Mouse (Mus musculus): Measurements from ENCODE around the gene Sppl2c. TPM values are rescaled to one million over a fixed set of nuclear protein-coding genes. Genes with fewer than 3 reads are reported as not detected.

Sppl2c gene
- polyA plus RNA-seq, 1 experiment from 2014 or later = not detected

- Histone ChIP-seq H3K9ac (no peak overlapping the region), H3K4me3 (no peak overlapping the region), H3K9me3 (replicated peaks) (no peaks in the 10 kb centered on the region), H3K4me2 (no peak overlapping the region), H3K27me3 (peaks cover 63% of the 10 kb centered on the region), H3K4me1 (replicated peaks) (0 out of 2 replicates have a peak, but pooled peaks cover 4% of the 10 kb centered on the region), H3K36me3 (no peaks in the 10 kb centered on the region), H3K27ac (no peak overlapping the region)
- 55% methylated on average over 4 of the region's 4 CpGs for WGBS
- ATAC-seq (replicated peaks; ENCODE audit: insufficient number of reproducible peaks, insufficient read depth, low FRiP score, low read depth) = no peak
Measured at GRCm38 (mm10) chr11:104159769-104160272, 26.3 kb upstream of the Sppl2c start.

GRCm38 (mm10) chr11:104161153-104161552 lies 25.0 kb upstream of the Sppl2c start:
- Histone ChIP-seq H3K4me3 (no peak overlapping the region), H3K9ac (no peak overlapping the region), H3K27ac (no peak overlapping the region), H3K9me3 (replicated peaks) (no peaks in the 10 kb centered on the region), H3K4me1 (replicated peaks) (0 out of 2 replicates have a peak, but pooled peaks cover 4% of the 10 kb centered on the region), H3K36me3 (no peaks in the 10 kb centered on the region), H3K27me3 (peaks cover 62% of the 10 kb centered on the region), H3K4me2 (no peak overlapping the region)
- WGBS = 74% methylated on average over 5 of the region's 5 CpGs
- no peak for ATAC-seq (replicated peaks; ENCODE audit: insufficient number of reproducible peaks, insufficient read depth, low FRiP score, low read depth)

DNA sequence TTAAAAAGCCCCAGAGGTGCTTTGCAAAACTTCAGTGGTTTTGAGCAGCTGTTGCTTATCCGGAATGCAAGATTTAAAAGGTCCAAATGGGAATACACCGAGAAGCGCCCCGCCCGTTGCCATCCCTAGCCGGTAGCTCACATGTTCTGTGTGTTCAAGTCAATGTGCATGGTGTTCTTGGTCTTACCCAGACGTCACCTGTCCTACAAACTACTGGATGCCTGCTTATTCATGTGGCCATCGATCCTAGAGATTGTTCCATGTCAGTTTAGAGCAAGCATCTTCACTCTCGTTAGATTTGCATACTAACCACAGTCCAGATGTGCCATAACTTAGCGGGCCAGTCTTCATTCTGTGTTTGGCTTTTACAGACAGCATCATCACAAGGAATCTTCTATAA lies 21.9 kb upstream of the Sppl2c start:
- no peaks in the 10 kb centered on the region for H3K36me3 ChIP-seq
- WGBS = 83% methylated on average over 10 of the region's 10 CpGs
- H3K4me2 ChIP-seq = no peak overlapping the region
- no peak overlapping the region for H3K4me3 ChIP-seq
- no peak overlapping the region for H3K27ac ChIP-seq
- H3K9ac ChIP-seq = no peak overlapping the region
- peaks cover 38% of the 10 kb centered on the region for H3K27me3 ChIP-seq
- ATAC-seq (replicated peaks; ENCODE audit: insufficient number of reproducible peaks, insufficient read depth, low FRiP score, low read depth) = no peak
- H3K4me1 ChIP-seq (replicated peaks) = no peaks in the 10 kb centered on the region
- no peaks in the 10 kb centered on the region for H3K9me3 ChIP-seq (replicated peaks)

DNA sequence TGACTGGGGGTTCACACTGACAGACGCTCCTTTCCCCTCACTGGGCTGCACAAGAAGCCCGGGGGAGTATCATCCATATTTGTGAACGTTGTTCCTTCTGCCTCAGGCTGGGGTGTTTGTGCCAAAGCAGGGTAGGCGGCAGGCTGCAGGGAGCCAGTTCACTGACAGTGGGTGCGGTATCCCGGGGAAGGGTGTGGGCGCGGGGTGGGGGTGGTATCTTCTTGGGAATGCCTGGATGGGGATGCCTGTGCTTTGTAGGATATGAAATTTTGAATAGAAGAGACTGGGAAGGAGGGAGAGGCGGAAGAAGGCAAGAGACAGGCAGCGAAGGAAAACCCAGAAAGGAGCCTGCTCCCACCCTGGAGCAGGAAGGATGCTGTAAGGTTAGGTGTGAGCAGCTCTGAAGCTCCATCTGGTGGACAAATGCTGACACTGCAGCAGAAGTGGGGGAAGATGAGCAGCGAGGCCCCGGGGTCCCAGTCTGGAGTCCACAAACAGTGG lies 14.8 kb upstream of the Sppl2c start:
- no peaks in the 10 kb centered on the region for H3K36me3 ChIP-seq
- H3K4me2 ChIP-seq = no peak overlapping the region
- H3K4me3 ChIP-seq = no peak overlapping the region
- ATAC-seq (replicated peaks; ENCODE audit: insufficient number of reproducible peaks, insufficient read depth, low FRiP score, low read depth) = no peak
- no peak overlapping the region for H3K27ac ChIP-seq
- peaks cover 44% of the 10 kb centered on the region for H3K27me3 ChIP-seq
- H3K4me1 ChIP-seq (replicated peaks) = no peaks in the 10 kb centered on the region
- 35% methylated on average over 12 of the region's 12 CpGs for WGBS
- H3K9ac ChIP-seq = no peak overlapping the region
- no peaks in the 10 kb centered on the region for H3K9me3 ChIP-seq (replicated peaks)

DNA sequence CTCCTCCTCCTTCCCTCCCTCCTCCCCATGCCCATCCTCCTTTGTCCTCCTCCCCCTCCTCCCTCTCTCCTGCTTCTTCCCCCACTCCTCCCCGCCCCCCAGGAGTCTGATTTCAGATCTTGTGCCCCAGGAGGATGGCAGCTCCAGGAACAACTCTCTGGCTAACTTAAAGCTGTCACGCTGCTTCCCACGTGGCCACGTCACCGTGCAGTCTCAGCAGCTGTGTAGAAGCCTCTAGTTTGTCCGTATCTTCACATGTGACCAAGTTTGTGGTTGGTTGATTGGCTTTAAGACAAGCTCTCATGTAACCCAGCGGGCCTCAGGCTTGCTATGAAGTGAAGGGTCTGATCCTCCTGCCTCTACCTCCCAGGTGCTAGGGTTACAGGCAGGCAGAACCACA lies 7.2 kb upstream of the Sppl2c start:
- WGBS = 32% methylated on average over 7 of the region's 7 CpGs
- H3K27me3 ChIP-seq = peaks cover 17% of the 10 kb centered on the region
- H3K9ac ChIP-seq = no peak overlapping the region
- no peak for ATAC-seq (replicated peaks; ENCODE audit: insufficient number of reproducible peaks, insufficient read depth, low FRiP score, low read depth)
- H3K4me3 ChIP-seq = no peak overlapping the region
- no peaks in the 10 kb centered on the region for H3K4me1 ChIP-seq (replicated peaks)
- no peak overlapping the region for H3K4me2 ChIP-seq
- H3K27ac ChIP-seq = no peak overlapping the region
- no peaks in the 10 kb centered on the region for H3K9me3 ChIP-seq (replicated peaks)
- no peaks in the 10 kb centered on the region for H3K36me3 ChIP-seq

GRCm38 (mm10) chr11:104179804-104180203 lies 6.3 kb upstream of the Sppl2c start:
- H3K36me3 ChIP-seq = no peaks in the 10 kb centered on the region
- no peak overlapping the region for H3K27ac ChIP-seq
- H3K4me2 ChIP-seq = no peak overlapping the region
- no peaks in the 10 kb centered on the region for H3K9me3 ChIP-seq (replicated peaks)
- WGBS = 66% methylated on average over 5 of the region's 5 CpGs
- H3K4me3 ChIP-seq = no peak overlapping the region
- no peak for ATAC-seq (replicated peaks; ENCODE audit: insufficient number of reproducible peaks, insufficient read depth, low FRiP score, low read depth)
- no peaks in the 10 kb centered on the region for H3K4me1 ChIP-seq (replicated peaks)
- H3K9ac ChIP-seq = no peak overlapping the region
- H3K27me3 ChIP-seq = peaks cover 17% of the 10 kb centered on the region

- Histone ChIP-seq H3K27ac (no peak overlapping the region), H3K4me1 (replicated peaks) (no peaks in the 10 kb centered on the region), H3K9ac (no peak overlapping the region), H3K27me3 (peaks cover 12% of the 10 kb centered on the region), H3K4me3 (no peak overlapping the region), H3K4me2 (no peak overlapping the region), H3K36me3 (no peaks in the 10 kb centered on the region), H3K9me3 (replicated peaks) (no peaks in the 10 kb centered on the region)
- ATAC-seq (replicated peaks; ENCODE audit: insufficient number of reproducible peaks, insufficient read depth, low FRiP score, low read depth) = no peak
- 72% methylated on average over 3 of the region's 3 CpGs for WGBS
Measured at GRCm38 (mm10) chr11:104182141-104182540, 4.0 kb upstream of the Sppl2c start.

- ATAC-seq (replicated peaks; ENCODE audit: insufficient number of reproducible peaks, insufficient read depth, low FRiP score, low read depth) = no peak
- H3K4me1 ChIP-seq (replicated peaks) = no peaks in the 10 kb centered on the region
- H3K4me3 ChIP-seq = no peak overlapping the region
- H3K27ac ChIP-seq = no peak overlapping the region
- no peaks in the 10 kb centered on the region for H3K36me3 ChIP-seq
- H3K4me2 ChIP-seq = no peak overlapping the region
- 0 out of 2 replicates have a peak, but pooled peaks cover 6% of the 10 kb centered on the region for H3K27me3 ChIP-seq
- no peak overlapping the region for H3K9ac ChIP-seq
- WGBS = 83% methylated on average over 9 of the region's 9 CpGs
- no peaks in the 10 kb centered on the region for H3K9me3 ChIP-seq (replicated peaks)
Measured at GRCm38 (mm10) chr11:104186837-104187150, 667 bp downstream of the Sppl2c start.

DNA sequence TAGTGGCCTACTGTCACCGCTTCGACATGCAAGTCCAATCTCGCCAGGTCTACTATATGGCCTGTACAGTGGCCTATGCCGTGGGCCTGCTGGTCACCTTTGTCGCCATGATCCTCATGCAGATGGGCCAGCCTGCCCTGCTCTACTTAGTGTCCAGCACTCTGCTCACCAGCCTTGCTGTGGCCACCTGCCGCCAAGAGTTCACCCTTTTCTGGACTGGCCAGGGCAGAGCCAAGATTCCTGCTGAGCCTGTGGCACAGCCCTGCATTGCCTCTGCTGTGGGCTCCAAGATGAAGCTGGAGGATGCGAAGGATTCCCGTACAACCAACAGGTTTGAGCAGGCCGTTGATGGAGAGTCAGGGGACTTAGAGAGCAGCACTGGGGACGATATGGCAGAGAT lies 1.6 kb downstream of the Sppl2c start:
- Histone ChIP-seq H3K36me3 (no peaks in the 10 kb centered on the region), H3K27me3 (0 out of 2 replicates have a peak, but pooled peaks cover 6% of the 10 kb centered on the region), H3K9ac (no peak overlapping the region), H3K27ac (no peak overlapping the region), H3K9me3 (replicated peaks) (no peaks in the 10 kb centered on the region), H3K4me2 (no peak overlapping the region), H3K4me1 (replicated peaks) (no peaks in the 10 kb centered on the region), H3K4me3 (no peak overlapping the region)
- WGBS = 87% methylated on average over 10 of the region's 10 CpGs
- no peak for ATAC-seq (replicated peaks; ENCODE audit: insufficient number of reproducible peaks, insufficient read depth, low FRiP score, low read depth)

DNA sequence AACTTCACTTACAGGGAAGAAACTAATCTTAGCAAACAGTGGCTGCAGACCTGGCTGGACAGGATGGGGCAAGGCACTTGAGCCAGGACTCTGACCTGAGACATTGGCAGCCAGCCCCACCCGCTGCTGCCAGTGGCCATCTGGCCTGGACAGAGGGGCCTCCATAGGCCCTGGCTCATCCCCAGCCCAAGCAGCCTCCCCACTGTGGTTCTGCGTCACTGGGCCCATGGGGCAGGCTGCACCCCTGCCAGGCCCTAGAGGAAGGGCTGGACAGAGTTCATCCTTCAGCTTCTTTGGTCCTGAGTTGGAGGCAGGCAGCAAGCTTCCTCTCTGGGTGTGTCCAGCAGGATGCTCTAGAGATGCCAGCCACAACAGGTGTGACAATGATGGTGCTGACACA lies 3.9 kb downstream of the Sppl2c start:
- peaks cover 6% of the 10 kb centered on the region; the same call in 1 of the 2 replicates for H3K27me3 ChIP-seq
- no peak overlapping the region for H3K9ac ChIP-seq
- H3K4me1 ChIP-seq (replicated peaks) = no peaks in the 10 kb centered on the region
- no peak for ATAC-seq (replicated peaks; ENCODE audit: insufficient number of reproducible peaks, insufficient read depth, low FRiP score, low read depth)
- WGBS = 77% methylated on average over 2 of the region's 2 CpGs
- no peaks in the 10 kb centered on the region for H3K36me3 ChIP-seq
- H3K9me3 ChIP-seq (replicated peaks) = no peaks in the 10 kb centered on the region
- H3K27ac ChIP-seq = no peak overlapping the region
- H3K4me3 ChIP-seq = no peak overlapping the region
- H3K4me2 ChIP-seq = no peak overlapping the region

DNA sequence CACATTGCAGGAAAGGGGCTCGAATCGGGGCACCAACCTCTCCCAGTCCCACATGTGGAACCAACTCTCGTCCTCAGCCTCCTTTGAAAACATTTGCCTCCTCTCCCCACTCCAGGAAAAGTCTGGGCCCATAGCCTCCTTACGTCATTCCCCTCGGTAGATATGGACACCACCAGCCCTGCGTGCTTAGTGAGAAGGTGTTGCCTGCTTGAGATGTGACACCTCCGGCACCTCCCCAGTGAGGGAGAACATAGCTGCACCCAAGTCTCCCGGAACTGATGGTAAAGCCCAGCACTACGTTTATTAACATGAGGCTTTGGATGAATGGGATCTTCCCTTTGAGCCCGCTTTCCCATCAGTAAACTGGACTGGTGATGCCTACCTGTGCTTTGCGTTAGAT lies 9.3 kb downstream of the Sppl2c start:
- Histone ChIP-seq H3K4me1 (replicated peaks) (no peaks in the 10 kb centered on the region), H3K4me2 (no peak overlapping the region), H3K27me3 (peaks cover 23% of the 10 kb centered on the region), H3K36me3 (no peaks in the 10 kb centered on the region), H3K27ac (no peak overlapping the region), H3K9me3 (replicated peaks) (no peaks in the 10 kb centered on the region), H3K4me3 (no peak overlapping the region), H3K9ac (no peak overlapping the region)
- no peak for ATAC-seq (replicated peaks; ENCODE audit: insufficient number of reproducible peaks, insufficient read depth, low FRiP score, low read depth)
- 68% methylated on average over 11 of the region's 11 CpGs for WGBS

GRCm38 (mm10) chr11:104195791-104196190 lies 9.7 kb downstream of the Sppl2c start:
- no peak overlapping the region for H3K4me3 ChIP-seq
- no peak overlapping the region for H3K27ac ChIP-seq
- no peaks in the 10 kb centered on the region for H3K36me3 ChIP-seq
- H3K4me2 ChIP-seq = no peak overlapping the region
- no peaks in the 10 kb centered on the region for H3K4me1 ChIP-seq (replicated peaks)
- ATAC-seq (replicated peaks; ENCODE audit: insufficient number of reproducible peaks, insufficient read depth, low FRiP score, low read depth) = no peak
- no peak overlapping the region for H3K9ac ChIP-seq
- WGBS = 10% methylated on average over 9 of the region's 9 CpGs
- H3K27me3 ChIP-seq = peaks cover 23% of the 10 kb centered on the region
- no peaks in the 10 kb centered on the region for H3K9me3 ChIP-seq (replicated peaks)
